Mouse (Mus musculus) retina, postnatal 7 days (tissue): ENCODE measurements at regions not wholly inside any gene's neighbourhood (a gene's known extent, or its start where the extent isn't known, plus 50 kb on each side); places are given as distances from the start of the nearest gene placed in this dataset.
"Not testable (repeated sequence)": the region's sequence is repeated elsewhere in the genome, so short reads cannot be mapped to it uniquely, and the experiment has no call there.

ENCODE experiments used
- DNase-seq: peaks from one replicate; pipeline ENCODE4 v3.0.0-alpha.2; 2012; ENCODE audit warnings: low read depth, low spot score

DNA sequence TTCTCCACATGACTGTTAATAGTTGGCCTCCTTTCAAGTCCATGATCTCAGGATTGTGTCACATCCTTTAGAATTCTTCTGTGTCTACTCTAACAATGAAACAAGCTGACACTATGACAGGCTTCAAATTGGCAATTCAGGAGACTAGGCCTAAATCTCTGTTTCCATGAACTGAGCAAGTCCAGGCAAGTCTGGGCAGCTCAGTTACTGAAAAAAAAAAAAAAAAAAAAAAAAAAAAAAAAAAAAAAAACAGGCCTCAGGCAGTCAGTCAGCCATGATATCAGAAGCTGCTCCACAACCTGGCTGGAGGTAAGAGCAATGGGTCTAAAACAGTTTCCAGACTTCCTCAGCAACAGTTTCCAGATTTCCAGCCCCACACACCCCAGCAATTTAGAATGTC lies 475.6 kb downstream of the Inhba start:
- DNase-seq = no peak

DNA sequence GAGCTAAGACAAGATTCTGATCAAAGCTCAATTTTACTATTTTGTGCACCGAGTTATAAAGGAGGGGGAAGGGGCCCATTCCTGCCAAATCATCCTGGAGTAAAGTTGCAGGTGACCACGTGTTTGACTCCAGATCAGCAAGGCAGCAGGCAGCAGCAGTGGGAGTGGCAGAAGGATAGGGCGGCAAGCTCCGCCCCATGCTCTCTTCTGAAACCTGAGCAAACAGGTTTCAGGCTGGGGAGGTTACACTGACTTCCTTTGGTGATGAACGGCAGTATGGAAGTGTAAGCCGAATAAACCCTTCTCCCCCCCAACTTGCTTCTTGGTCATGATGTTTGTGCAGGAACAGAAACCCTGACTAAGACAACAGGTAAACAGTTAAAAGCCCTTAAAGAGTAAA lies 479.0 kb downstream of the Inhba start:
- DNase-seq = not testable (repeated sequence)

DNA sequence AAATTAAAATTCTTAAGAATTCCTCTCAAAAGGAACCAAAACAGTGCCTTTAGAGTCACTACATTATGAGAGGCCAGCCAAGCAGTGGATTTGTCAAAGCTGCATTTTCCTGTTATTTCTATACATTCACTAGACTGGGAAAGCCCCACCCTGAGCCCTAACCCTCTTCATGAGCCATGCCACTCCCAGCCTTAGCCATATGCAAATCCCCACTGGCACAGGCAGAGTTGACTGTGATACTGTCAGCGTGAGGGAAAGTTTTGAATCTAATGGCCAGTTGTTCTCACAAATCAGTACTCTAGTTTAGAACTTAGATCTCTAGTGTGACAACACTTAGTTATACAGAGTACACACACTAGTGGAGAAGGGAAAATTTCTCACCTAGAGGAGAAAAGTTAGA lies 486.4 kb downstream of the Inhba start:
- no peak for DNase-seq

DNA sequence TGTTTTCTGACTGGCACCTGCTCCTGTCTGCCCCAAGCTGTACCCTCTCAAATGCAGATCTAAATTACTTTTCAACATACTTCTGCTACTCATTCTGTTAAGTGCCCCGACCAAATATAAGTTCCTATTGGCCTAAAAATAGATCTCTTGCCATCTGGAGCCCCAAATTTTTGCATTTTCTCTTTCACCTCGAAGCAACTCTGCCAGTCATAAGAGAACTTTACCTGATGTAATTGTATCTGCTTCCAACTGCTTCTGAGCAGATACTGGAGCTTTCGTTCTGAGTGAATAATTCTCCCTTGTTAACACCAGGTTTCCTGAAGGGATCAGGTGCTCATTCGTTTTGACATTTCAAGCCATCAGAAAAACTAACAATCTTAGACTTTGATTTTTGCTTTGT lies 501.2 kb downstream of the Inhba start:
- no peak for DNase-seq

DNA sequence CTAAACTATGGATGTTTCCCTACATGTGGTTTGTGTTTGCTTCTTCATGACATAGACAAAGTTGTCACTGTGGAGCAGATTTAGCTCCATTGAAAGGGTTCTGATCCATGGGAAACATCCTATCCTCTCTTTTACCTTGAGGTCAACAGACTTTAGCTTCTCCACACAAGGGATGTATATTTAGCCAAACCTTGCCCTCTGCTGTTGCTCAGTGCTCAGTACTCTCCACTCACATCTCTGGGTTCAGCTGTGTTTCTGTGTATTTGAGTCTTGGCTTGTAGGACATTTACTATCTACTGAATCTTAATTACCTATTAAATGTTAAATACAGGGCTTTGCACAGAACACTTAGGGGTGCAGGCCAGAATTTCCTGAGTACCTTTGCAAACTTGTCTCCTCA lies 503.5 kb downstream of the Inhba start:
- DNase-seq = no peak

DNA sequence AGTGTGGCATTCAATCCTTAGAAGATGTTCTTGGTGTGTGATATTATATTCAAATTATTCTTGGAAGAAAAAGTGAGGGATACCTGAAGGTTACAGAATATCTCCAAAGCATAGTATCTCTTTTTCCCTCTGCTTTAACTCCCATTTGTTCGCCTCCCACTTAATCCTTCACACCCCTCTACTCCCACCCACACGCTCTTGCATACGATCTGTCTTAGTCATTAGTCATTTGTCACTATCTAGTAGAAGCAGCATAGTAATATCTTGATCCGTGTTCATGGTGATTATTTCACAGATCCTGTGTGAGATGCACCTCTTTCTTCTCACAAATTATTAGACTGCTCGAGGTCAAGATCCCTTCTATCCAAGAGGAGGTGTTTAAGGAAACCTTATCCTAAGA lies 517.4 kb downstream of the Inhba start:
- DNase-seq = no peak

DNA sequence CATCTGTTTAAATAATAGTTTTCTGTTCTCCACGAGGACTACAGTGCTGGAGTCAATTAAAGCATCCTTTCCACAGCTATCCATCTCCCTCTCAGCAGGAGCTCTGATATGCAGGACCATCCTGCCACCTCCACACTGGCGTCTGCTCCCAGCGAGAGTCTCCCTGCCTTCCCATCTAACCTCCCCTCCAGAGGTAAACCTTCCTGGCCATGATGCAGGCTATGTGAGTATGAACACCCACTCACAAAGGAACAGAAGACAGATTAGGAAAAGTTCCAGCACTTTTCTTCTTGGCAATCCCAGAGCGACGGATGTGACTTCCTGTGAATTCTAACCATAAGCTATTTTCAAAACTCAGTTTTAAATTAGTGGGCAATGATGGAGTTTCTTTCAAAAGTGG lies 532.1 kb downstream of the Inhba start:
- no peak for DNase-seq

DNA sequence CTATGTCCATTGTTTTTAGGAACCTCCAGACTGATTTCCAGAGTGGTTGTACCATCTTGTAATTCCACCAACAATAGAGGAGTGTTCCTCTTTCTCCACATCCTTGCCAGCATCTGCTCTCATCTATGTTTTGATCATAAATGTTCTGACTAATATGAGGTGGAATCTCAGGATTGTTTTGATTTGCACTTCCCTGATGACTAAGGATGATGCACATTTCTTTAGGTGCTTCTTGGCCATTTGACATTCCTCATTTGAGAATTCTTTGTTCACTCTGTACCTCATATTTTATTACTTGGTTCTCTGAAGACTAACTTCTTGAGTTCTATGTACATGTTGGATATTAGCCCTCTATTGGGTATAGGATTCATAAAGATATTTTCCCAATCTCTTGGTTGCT lies 538.4 kb downstream of the Inhba start:
- DNase-seq = no peak

DNA sequence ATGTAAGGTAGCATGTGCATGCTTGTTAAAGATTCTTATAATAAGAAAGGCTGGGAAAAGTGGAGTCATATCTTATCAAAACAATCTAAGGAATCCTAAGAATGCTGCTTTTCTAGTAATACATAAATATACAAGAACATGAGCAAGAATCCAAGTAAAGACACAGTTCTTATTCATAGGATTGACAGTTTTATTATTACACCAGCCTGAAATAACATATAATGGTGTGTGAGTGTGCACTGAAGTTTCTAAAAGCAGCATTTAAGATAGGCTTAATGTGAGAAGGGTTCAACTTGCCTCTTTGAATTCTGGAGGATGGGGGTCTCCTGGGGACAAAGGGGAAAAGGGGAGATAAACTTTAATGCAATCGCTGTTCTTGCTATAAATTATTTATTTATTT lies 553.3 kb downstream of the Inhba start:
- no peak for DNase-seq

DNA sequence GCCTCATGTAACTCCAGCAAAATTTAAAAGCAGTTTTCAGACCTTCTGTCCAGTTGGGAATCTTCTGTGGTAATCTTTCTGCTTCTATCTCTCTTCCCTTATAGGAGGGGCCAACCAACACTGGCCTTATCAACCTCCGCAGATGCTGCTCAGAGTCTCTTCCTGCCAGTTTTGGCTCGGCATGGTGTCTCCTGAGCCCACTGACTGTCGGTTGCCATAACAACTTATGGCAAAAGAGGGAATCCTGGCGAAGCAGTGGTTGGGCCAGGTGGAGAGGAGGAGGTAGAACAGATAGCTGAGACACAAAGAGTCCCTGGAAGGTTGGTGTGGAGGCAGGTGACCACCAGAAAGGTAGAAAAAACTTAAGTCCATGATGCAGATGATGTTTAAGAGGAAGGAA lies 562.4 kb downstream of the Inhba start:
- no peak for DNase-seq

DNA sequence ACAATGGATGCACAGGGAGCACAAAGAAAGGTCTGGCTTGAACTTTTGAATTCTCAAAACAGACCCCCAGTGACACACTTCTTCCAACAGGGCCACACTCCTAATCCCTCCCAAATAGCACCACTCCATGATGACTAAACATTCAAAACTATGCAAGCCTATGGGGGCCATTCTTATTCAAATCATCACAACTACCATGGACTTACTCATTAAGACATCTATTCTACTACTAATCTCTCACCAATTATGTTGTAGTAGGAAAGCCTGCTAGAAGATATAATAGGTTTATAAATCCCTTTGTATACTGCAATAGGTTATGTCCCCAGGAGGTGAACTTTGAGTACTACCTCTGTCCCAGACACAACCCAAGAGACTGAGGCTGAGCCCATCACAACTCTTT lies 574.6 kb downstream of the Inhba start:
- DNase-seq = no peak

DNA sequence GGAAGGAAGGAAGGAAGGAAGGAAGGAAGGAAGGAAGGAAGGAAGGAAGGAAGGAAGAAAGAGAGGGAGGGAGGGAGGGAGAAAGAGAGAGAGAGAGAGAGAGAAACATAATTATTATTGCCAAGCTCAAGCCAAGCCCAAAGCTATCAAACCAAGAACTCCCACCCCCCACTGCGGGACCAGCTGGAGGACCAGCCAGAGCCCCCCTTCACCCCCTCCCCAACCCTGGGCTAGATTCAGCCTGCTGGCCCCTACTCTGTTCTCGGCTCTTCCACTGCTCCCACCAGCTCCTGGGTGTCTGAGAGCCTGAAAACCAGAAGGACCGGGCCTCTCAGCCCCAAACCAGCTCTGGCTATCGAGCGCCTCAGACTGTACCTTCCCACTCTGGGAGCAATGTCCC lies 608.1 kb downstream of the Inhba start:
- no peak for DNase-seq

DNA sequence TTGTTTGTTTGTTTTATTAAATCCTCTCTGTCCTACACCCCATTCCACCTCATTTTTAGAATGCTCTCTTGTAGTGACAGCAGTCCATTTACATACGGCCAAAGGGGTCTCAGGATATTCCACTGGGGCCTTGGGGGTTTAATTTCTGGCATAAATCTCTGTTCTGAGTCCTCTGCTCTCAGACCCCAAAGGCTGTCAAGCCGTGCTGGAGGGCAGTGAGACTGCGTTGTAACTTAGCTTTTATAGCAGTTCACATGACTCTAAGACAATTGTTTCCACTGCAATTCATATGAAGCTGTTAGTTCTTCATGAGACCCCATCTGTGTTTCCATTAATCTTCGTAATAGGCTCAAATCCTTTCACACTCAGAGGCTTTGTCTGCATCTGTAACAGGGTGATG lies 614.9 kb downstream of the Inhba start:
- DNase-seq = no peak

DNA sequence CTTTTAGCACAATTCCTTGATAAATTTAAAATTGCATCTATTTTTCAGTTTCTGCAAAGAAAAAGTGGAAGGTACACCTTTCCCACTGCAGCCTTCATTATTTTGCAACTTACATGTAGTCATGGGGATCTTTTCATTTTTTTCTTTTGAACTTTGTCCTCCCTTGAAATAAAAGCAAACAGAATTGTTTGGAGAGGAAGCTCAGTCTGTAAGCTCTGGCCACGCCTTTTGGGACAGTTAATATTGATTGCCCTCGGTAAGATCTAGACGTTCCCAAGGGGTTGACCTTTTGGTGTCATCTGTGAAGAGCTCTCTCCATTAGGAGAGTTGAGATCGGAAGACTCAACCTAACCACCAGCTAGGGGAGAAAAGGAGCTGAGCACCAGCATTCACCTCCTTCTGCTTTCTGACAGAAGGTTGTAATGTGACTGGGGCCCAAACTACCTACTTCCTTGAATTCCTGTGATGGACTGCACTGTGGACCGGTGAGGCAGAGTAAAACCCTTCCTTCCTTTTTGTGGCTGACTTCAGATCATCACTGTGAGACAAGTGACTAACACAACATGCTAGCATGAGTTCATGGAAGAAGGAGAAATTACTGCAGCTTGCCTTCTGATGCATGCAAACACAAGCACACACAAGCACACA lies 621.9 kb downstream of the Inhba start:
- DNase-seq = no peak

DNA sequence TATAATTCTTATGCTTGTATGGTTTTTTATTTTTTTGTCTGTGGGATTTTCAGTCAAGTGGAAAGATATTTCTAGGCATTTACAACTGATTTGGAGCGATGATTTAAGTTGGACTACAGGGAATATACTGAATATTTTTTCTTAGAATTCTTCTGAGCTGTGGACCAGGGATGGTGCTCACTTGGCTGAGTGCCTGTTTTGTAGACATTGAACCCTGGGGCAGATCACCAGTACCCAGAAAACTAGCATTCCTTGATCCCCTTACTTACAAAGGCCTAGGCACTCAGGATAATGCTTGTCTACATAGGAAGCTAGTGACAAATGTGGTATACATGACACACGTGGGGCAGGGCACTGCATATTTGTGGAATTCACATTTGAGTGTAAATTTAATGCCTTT lies 624.6 kb downstream of the Inhba start:
- no peak for DNase-seq

DNA sequence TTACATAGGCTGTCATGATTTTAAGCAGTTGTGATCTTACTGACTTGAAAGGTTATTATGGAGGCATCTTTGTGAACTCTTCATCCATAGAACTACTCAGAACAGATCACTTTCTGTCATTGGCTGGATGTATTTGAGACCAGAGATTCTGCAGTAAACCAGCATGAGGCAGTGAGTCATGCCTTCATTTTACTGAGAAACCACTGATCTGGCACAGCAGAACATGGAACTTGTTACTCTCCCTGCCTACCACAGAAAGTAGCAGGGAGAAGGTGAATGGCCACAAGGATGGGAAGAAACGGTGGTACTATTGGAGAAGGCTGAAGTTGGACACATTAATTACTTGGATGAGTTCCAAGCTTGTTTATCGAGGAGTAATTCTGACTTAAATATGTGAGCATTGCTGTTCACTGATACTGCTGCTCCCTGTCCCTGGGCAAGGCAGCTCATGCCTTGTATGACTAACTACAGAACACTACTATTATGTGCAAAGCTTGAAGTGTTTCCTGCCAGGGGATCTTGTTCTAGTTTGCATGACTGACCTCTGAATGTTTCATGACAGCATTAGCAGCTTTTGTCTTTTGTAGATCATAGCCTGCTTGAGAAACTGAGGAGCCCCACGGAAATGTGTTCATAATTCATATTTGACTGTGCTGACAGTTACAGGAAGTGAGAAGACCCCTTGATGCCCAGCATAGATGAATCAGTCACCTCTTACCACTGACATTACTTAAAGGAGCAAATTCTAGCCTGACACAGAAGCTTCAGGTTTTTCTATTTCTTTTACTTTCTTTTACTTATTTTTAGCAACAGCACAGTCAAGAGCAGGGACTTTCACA lies 630.2 kb downstream of the Inhba start:
- no peak for DNase-seq

DNA sequence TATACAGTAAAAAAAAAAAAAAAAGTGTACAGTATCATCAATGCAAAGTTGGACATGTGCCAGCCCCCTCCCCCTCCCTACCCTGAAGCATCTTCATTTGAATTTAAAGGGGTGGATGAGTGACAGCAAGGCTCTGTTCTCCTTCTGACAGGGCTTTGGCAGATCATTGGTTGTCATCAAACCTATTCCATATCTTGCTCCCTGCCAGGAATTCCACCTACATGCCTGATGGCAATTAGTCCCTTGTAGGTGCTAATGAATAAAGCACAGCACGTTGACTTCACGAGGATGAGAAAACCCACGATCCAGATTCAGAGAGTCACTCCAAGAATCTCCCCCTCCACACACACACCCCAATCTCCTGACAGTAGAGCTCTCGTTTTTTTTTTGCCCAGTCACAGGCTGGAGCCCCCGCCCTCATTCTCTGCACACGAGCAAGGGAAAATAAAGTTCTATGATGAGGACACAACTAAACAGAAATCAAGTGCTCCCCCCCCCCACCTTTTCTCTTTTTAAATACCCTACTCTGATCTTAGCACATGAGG lies 630.9 kb downstream of the Inhba start:
- DNase-seq = no peak

DNA sequence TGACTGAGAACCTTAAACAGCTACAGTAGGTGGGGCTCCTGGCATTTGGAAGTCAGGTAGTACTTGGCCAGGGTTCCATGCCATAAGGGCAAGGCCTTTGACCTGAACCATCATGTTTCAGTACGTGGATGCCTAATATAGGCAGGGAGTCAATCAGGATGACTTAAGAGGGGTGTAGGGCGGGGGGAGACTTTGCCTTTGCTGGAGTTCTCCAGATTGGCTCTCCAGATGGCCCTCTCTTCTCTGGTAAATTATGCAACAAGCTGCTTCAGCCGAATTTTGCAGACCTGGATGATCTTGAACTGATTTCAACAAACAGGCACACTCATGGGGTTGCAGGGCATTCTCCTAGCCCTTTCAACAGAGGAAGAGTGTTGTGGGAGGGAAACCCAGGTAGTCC lies 633.7 kb downstream of the Inhba start:
- no peak for DNase-seq

DNA sequence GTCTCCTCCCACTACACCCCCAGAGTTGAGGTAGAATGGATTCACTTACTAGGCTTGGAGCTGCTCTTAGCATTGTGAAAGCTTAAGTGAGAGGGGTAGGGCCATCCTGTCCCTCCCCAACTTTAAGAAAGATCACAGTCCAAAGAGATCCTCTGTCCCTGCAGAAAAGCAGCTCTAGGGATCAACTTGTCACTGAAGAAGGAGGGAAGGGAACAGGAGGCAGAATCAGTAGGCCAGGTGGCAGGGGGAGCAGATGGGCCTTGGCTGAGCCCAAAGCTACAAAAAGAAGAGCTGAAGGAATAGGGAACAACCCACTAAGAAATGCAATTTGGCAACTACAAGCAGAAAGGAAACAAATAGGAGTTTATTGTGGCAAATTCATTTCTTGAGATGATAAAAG lies 634.4 kb downstream of the Inhba start:
- no peak for DNase-seq

DNA sequence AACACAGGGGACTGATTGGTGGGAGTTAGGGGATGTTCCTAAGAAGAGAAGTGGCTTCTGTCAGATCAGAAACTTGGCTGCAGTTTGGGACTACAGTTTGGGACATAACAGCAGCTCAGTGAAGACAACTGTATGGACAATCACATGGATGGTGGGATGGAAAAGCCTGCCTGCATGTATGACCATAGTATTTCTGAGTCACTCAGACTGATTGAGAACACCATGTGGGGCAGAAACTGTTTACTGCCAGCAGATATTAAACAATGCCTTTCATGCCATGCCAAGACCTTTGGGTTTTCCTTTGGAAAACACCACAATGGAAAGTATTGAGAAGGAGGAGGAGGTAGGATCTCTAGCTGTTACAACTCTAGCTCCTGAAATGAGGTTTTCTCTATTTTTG lies 635.0 kb downstream of the Inhba start:
- DNase-seq = no peak

DNA sequence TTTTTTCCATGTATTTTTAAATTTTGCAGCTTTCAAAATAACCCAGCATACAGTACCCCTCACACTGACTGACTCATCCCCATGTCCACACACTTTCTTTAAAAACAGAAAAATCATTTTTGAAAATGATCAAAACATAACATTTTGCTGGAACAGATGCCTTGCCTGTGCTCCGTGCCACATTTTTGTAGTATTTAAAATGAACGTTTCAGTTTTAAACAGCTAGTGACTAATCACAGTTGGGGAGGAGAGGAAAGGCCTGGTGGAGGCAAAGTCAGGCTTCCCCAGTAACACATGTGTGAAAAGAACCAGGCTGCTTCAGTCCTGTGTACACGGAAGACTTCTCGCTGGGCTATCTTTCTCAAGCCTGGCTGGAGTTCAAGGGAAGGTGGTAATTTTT lies 644.5 kb downstream of the Inhba start:
- DNase-seq = no peak

DNA sequence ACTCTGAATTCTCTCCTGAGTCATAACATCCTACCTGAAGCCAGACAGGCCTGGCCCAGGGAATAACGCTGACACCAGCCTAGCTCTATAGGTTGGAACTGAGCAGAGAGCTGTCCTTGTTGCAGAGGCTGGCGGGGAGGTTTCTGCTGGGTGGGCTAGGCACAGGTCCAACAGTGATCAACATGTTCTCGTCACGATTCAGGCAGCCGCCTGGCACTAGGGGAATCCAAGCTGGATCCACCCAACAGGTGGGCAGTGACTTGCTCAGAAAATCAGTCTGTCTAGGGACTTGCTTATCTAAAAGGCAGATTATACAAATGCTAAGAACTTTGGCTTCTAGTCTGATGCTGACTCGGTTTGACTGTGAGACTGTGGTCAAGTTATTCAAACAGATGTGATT lies 648.2 kb downstream of the Inhba start:
- DNase-seq = no peak

DNA sequence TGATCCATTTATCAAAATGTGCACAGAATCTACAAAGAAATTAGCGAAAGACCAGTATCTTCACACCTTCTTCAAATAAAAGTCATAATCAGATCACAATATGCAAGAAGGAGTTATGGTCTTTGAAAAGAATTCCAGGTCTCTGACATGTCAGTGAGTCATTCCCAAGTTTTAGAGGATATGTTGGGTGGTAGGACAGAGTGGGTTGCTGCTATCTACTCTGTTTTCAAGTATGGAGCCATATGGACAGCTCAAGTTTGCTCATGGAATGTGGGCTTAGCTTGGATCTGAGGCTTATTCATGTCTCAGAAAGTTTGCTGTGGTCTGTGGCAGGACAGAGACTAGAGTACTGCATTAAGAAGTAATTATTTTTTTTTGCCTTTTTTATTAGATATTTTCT lies 657.0 kb downstream of the Inhba start:
- DNase-seq = no peak
